Mouse (Mus musculus) brain, embryonic 14.5 days (tissue): Measurements from ENCODE around the gene Ddc.

ENCODE experiments used
- CTCF ChIP-seq: fragments of 200-500 bp; IDR thresholded peaks from 2 replicates; pipeline ENCODE4 v1.5.1; 2012; ENCODE audit warnings: inconsistent platforms, mild to moderate bottlenecking, moderate library complexity, borderline replicate concordance; ENCODE audit not compliant: insufficient read depth, insufficient read length; ENCODE audit errors: extremely low read depth
- POLR2A ChIP-seq: fragments of 200-500 bp; IDR thresholded peaks from 2 replicates; pipeline ENCODE4 v1.6.1; 2012; ENCODE audit warnings: mild to moderate bottlenecking, inconsistent platforms, borderline replicate concordance; ENCODE audit not compliant: poor library complexity, insufficient read depth, insufficient read length, severe bottlenecking; ENCODE audit errors: extremely low read depth

DNA sequence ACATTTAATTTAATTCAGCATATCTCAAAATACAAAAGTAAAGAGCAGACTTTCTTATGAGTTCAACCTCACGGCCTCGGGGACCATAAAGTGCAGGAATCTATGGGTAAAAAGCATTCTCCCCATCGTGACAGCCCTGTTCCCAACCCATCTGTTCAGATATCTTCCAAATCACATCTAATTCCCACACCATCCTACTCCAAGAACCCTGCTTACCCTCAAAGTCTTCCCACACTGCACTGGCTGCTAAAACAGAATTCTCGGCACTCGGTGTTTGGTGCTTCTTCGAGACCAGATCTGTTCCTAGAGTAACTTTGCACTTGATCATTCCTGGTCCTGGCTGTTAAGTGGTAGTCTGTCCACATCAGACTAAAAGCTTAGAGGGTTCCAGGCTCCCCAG, 119.6 kb downstream of the Ddc start:
- TF ChIP-seq CTCF (no peak), POLR2A (no peak)
